Mouse (Mus musculus) brain, embryonic 14.5 days (tissue): ENCODE measurements around the gene Gm29776.

Experiments
- CTCF ChIP-seq: fragments of 200-500 bp; IDR thresholded peaks from 2 replicates; pipeline ENCODE4 v1.5.1; 2012; ENCODE audit warnings: inconsistent platforms, mild to moderate bottlenecking, moderate library complexity, borderline replicate concordance; ENCODE audit not compliant: insufficient read depth, insufficient read length; ENCODE audit errors: extremely low read depth
- POLR2A ChIP-seq: fragments of 200-500 bp; IDR thresholded peaks from 2 replicates; pipeline ENCODE4 v1.6.1; 2012; ENCODE audit warnings: mild to moderate bottlenecking, inconsistent platforms, borderline replicate concordance; ENCODE audit not compliant: poor library complexity, insufficient read depth, insufficient read length, severe bottlenecking; ENCODE audit errors: extremely low read depth

DNA sequence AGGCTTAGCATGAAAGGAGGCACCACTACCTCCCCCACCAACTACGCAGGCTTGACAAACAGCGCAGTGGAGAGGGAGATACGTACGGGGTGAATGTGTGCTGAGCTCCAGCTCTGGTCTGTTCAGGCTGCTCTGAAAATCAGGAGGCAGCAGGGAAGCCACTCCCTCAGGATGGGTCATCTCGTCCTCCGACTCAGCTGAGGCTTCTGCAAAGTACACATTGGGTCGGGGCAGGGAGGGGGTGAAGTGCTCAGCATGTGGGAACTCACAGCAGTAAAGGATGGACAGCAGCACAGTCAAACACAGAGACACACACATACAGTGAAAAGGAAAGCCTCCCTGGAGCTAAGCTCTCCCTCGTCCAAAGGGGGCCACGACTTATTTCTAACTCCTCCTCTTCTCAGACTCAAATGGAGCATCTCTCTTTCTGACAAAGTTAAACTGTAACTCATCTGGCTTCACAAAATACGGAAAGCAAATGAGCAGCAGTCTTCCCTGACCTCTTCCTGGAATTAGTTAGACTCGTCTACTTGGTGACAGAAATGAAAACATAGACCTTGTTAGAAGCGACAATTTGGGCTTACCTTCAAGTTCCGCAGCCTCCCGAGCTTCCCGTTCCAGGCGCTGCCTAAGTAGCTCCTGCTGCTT, 19.9 kb downstream of the Gm29776 start:
- TF ChIP-seq CTCF (no peak), POLR2A (no peak)
